Mouse (Mus musculus) layer of hippocampus, adult 2 months (tissue): Measurements from ENCODE around the gene Snx6. TPM values are rescaled to one million over a fixed set of nuclear protein-coding genes. Genes with fewer than 3 reads are reported as not detected.

ENCODE experiments used
- DNase-seq, 2 experiments: peaks; one replicate each; pipeline ENCODE4 v3.0.0; 2022; ENCODE audit warnings: low spot score in 2 of 2
- H3K27ac ChIP-seq: fragments of 200-600 bp; 2 replicates; pipeline ENCODE4 v1.8.1; 2022
- H3K4me3 ChIP-seq: fragments of 200-600 bp; 2 replicates; pipeline ENCODE4 v1.8.1; 2022; ENCODE audit warnings: mild to moderate bottlenecking
- CTCF ChIP-seq: fragments of 200-600 bp; conservative IDR thresholded peaks from 2 replicates; pipeline ENCODE4 v1.8.1; 2022; ENCODE audit warnings: antibody characterized with exemption, mild to moderate bottlenecking, moderate library complexity
- total RNA-seq, 2 experiments: library from RNA; stranded (reverse); gene quantifications; 2 replicates each; pipeline ENCODE4 v1.2.3; 2021

The Snx6 gene
- total RNA-seq, 2 experiments from 2014 or later = 39.7 to 48.0 TPM

DNA sequence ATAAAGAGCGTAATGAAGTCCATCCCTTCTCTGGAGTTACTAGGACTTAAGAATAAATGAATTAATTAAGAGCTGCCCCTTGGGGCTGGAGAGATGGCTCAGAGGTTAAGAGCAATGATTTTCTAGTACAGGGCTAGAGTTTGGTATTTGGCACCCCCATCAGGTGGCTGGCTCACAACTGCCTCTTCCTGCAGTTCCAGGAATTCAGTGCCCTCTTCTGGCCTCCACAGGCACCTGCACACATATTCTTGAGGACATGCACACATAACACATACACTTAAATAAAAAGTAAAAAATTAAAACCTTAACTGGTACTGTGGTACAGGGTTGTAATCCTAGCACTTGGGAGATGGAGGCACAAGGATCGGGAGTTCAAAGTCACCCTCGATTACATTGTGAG, 29.7 kb upstream of the Snx6 start:
- DNase-seq = no peak
- peak; percentile 36 for TF ChIP-seq CTCF
- Histone ChIP-seq H3K4me3 (no peak overlapping the region), H3K27ac (no peak overlapping the region)

DNA sequence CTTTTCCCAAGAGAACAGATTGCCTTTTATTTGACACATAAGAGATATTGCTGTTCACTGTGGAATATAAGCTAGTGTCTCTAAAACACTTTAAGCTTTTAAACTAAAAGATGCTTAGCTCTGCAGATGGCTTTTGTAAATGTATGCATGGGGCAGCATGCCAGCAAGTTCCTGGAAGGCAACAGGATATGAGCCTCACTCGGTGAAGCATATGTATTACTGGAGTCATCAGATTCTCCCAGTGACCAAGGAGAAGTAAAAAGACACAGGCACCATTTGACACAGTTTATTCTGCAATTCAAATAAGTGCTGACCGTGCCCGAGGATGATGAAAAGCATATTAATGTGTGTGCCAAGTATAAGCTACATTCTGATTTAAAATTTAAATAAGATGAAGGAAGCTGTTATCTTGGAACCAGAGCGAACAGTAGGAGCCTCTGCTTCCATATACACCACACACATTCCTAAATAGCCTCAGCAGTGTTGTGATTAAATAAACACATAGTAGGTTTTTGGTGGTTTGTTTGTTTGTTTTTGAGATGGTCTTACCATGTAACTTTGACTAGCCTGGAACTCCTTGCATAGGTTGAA, 27.4 kb upstream of the Snx6 start:
- no peak overlapping the region for H3K27ac ChIP-seq
- no peak for TF ChIP-seq CTCF
- no peak overlapping the region for H3K4me3 ChIP-seq
- peak; percentile 57 to 70 for DNase-seq

DNA sequence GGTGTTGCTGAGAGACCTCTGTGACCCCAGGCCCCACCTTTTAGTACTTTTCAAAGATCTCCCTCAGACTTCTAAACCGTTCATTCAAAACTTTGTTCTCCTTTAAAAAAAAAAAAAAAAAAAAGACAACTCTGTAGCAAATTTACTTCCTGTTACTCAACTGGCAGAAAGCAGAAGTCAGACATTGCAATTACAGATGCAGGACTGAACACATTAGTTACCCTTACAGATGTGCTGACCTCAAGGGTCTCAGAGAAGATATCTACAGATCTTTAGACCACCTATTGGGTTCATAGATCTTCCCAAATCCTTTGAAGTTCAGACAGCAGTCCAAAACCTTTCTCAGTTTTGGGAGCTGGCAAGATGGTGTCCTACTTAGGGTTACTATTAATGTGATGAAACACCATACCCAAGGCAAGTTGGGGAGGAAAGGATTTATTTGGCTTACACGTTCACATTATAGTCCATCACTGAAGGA, 25.2 kb upstream of the Snx6 start:
- Histone ChIP-seq H3K4me3 (no peak overlapping the region), H3K27ac (no peak overlapping the region)
- TF ChIP-seq CTCF = no peak
- no peak for DNase-seq

DNA sequence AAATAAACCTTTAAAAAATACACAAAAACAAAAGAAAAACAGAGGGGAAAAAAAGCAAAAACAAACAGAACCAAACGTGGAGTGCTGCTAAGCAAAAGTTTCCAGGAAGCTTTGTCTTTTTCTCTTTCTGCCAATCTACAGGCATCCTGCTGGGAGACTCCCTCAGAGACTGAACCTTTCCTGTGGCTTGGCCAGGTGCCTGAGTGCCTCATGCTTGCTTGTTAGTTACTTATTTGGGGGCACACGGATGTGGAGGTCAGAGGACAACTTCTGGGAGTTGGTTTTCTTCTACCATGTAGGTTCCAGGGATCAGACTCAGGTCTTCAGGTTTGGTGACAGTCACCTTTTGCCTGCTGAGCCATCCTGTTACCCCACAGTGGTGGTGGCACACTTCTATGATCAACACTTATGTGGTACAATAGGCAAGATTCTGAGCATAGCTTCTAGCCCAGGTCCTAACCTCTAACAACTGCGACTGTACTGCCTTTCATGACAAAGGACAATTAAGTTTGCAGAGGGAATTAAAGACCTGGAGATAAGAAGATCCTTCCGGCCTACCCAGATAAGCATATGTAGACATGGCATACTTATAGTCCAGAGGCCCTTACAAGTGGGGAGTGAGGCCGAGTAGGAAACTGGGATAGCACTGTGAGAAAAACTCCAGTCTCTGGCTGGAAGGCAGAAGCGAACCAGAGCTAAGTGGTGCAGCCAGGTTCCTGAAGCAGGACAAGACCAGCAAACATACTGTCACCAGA, 23.9 kb upstream of the Snx6 start:
- no peak overlapping the region for H3K4me3 ChIP-seq
- no peak for TF ChIP-seq CTCF
- no peak for DNase-seq
- no peak overlapping the region for H3K27ac ChIP-seq

DNA sequence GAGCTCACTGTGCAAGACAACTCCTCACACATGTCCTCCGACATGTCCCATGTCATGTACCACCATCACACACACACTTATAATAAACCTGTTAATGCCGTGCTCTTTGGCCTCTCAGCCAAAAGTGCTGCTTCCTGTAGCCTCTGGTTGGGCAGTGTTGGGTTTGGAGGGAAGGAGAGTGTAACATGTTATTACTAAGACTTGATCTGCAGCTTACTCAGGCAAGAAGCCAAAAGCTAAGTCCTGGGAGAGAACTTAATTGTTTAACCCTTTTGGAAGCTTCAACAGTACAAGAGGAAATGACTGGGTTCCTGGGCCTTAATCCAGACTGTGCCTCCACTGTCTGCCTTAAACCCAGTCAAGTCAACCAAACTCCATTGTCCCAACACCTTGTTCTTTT, 14.6 kb upstream of the Snx6 start:
- no peak for TF ChIP-seq CTCF
- no peak for DNase-seq
- H3K27ac ChIP-seq = no peak overlapping the region
- H3K4me3 ChIP-seq = no peak overlapping the region

DNA sequence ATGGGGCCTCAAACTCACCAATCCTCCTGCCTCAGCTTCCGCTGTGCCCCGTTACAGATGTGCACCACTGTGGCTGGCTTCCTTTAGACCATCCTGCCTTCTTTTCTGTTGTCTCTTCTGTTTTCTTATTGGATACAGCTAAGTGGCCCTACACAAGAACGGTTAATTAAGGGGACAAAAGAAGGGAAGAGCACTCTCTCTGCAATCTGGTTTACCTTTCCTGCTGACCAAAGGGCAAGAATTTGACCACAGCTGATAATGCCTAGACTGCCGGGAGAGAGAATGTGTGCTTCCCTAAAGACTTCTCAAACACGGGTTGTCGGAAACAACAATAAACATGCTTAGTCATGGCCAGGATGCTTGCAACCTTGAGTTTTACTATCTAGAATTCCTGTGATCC, 12.0 kb upstream of the Snx6 start:
- TF ChIP-seq CTCF = no peak
- Histone ChIP-seq H3K4me3 (no peak overlapping the region), H3K27ac (no peak overlapping the region)
- DNase-seq = no peak

DNA sequence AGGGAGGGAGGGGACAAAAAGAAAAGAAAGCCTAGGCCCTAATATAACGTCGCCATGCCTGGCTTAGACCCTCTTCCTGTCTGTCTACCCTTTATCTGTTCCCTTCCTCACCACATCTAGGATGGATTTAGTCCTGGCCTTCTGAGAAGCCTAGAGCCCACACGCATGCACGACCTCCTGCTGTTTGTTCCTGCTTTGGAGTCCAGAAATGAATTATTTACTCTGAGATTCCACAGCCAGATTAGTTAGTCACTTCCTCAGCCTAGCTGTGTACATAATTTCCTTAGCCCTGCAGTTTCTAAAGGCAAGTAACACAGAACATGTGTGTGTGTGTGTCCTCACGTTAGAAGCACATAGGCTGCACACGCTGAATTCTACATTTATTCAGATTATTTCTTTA, 10.6 kb upstream of the Snx6 start:
- Histone ChIP-seq H3K27ac (no peak overlapping the region), H3K4me3 (no peak overlapping the region)
- no peak for TF ChIP-seq CTCF
- DNase-seq = no peak

DNA sequence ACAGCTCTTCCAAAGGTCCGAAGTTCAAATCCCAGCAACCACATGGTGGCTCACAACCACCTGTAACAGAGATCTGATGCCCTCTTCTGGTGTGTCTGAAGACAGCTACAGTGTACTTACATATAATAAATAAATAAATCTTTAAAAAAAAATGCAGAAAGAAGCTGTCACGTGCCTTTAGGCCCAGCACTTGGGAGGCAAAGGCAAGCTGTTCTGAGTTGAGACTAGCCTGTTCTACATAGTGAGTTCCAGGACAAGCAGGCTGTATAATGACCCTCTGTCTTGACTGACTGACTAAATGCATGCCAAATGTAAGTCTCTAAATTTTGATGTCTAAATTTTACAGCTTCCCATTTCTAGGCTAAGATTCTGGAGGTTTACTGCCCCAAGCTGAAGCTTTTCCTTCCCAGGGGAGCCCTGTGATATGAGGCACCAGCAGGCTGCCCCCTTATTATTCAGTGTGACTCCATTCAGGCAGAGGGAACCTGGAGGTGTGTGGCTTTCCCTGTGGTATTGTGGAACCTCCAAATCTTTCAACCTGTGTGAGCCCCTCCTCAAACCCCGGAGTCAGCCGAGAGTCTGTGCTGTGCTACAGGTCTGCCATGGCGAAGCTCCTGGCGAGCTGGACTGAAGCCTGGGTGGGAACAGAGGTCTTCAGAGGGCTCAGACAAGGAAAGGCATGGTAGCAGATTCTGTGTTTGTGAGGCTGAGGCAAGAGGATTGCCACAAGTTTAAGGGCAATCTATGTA, 9.9 kb upstream of the Snx6 start:
- TF ChIP-seq CTCF = no peak
- DNase-seq = no peak
- Histone ChIP-seq H3K27ac (no peak overlapping the region), H3K4me3 (no peak overlapping the region)

DNA sequence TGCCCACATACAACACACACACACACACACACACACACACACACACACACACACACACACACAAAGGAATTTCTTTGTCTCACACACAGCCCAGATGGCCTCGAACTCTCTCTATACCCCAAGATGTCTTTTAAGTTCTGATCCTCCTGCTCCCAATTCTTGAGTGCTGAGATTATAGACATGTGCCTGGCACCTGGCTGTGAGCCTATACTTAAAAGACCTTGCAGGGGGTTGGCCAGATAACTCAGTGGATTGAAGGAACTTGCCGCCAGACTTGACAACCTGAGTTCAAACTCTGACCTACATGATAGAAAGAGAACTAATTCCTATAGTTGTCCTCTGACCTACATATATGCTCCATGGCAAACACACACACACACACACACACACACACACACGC, 8.0 kb upstream of the Snx6 start:
- no peak for TF ChIP-seq CTCF
- no peak for DNase-seq
- Histone ChIP-seq H3K27ac (no peak overlapping the region), H3K4me3 (no peak overlapping the region)

DNA sequence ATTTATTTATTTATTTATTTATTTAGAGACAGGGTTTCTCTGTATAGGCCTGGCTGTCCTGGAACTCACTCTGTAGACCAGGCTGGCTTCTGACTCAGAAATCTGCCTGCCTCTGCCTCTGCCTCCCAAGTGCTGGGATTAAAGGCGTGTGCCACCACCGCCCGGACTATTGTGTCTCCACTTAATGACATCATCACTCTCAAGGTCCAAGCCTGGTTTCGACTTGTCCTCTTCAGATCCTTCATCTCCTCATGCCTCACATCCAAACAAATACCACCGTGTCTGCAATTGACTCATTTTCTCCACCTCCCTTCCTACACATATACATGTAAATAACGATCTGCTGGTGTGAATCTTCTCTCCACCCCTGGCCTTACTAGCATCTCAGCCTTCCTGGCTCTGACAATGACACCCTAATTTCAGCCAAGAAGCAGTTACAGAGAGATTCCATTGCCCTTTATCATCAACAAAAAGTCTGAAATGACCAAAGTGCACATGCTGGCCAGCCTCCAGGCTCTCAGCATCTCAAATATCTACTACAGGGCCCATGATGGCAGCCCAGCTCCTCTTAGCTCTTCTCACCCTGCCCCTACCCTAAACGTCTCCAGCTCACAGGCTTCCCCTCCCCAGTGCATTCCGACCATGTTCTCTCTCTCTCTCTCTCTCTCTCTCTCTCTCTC, 1.2 kb upstream of the Snx6 start:
- no peak for TF ChIP-seq CTCF
- no peak for DNase-seq
- Histone ChIP-seq H3K4me3 (no peak overlapping the region), H3K27ac (no peak overlapping the region)

DNA sequence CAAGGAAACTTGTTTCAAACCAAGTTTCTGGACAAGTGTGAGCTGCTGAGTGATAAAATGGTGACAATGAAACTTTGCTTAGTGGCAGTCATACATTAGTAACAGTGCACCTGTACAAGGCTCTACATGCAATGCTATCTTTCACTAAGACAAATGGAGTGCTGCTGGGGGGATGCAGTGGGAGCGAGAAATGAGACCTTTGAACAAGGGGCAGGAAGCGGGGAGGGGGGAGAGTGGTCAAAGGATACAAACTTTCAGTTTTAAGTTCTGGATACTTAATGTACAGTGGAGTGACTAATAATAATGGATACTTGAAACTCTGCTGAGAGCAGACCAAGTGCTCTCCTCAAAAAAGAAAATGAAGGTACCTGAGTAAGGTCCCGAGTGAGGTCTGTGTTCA, 1.1 kb downstream of the Snx6 start:
- Histone ChIP-seq H3K4me3 (peak overlapping the region; percentile 100), H3K27ac (peak overlapping the region; percentile 99; the same call in 1 of the 2 replicates)
- no peak for DNase-seq
- no peak for TF ChIP-seq CTCF

DNA sequence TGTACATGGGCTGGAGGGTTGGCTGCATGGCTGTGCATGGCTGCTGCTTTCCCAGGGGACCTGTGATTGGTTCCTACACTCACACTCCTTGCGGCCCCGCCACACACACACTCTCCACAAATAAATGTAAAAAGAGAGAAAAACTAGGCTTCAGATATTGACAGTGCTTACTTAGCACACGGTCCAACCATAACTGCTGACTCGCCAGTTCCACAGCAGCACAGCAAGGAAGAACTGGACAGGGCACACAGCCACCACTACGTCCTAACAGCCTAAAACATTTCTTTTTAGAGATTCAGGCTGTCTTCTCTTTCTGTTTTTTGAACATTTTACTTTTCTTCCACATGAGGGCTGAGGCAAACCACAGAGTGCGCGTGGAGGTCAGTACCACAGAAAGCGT, 4.0 kb downstream of the Snx6 start:
- DNase-seq = no peak
- Histone ChIP-seq H3K4me3 (no peak overlapping the region), H3K27ac (no peak overlapping the region)
- TF ChIP-seq CTCF = no peak
